Mouse (Mus musculus) Muller cell, postnatal 12 days (primary cell): ENCODE data around the gene Dynll1.

Experiments used
- DNase-seq: peaks from one replicate; pipeline ENCODE4 v3.0.0-alpha.2; 2015; ENCODE audit errors: inconsistent ontology term

The Dynll1 gene

DNA sequence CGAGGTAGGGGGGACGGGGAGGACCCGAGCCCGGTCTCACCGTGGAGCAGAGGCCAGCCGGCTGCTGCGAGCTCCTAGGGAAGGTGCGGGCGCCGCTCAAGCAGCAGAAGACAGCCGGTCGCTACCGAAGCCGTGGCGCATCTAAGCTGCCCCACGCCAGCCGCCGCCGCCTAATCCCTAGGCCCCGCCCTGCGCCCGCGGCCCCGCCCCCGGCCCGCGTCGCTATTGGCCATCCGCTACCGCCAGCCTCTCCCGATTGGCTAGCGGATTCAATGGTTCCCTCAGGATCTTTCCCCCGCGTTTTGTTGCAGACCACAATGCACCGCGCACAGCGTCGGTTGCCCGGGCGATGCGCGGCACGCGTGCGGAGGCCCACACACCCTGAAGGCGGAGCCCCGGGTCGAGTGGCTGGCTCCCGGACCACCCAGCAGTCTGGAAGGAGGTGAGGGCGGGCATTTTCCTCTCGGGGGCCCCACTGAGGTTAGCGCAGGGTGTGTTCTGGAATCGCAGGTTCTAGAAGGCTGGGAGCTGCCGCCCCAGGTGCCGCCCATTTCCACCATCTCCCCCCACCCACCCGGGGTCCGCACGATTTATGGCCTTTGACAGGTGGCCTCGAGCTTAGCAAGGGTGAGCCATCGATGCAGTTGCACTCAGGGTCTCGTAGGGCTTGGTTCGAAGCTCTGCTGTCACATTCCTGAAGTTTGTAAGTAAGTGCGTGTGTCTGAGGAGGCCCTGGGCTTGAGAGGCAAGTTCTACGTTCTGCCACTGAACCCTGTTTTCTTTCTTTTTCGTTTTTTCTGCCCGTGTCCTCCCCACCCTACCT is at the start of gene Dynll1:
Gene Dynll1, minus strand, starts transcription at position 208 of the 823 bp plus-strand sequence.
- peak; percentile 98 for DNase-seq

DNA sequence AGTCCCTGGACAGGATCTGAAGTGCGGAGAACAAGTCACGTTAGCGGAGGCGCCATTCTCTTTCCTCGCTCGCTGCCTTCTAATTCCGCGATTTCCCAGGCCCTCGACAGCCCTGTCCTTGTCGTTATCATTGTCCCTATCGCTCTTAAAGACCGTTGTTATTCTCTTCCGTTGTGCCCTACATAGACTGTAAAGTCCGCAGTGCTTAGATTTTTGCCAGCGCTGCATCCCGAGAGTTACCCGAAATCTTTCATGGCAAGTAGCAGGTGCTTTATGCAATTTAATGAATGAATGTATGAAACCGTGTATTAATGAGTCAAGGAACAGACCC is 48.4 kb upstream of the Dynll1 start:
- DNase-seq = no peak

DNA sequence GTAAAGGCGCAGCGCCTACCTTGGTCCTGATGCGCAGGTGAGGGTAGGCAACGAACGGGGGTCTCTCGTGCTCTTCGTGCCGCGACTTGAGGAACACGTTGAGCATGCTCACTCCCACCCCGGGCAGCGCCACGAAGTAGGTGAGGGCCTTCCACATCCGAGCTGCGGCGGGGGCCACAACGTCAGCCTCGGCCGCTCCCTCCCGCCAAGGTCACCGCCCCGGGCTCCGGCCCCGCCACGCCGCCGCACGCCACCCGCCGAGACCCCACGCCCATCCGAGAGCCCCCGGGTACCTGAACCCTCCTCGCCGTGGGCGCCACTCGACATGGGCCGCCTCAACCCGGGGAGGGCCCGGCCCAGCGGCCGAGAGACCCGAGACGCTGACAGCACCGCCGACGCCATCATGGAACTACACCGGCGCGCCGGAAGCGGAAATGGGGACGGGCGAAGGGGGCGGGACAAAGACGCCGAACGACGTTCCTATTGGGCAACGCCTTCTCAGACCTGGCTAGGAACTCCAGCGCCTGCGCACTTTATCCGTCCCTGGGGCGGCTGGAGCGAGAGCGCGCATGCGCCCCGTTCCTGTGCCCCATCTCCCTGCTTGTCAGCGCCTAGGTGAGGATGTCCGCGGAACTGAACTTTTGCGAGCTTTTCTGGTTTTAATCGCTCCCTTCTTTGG is 47.9 kb upstream of the Dynll1 start, which contains the start of gene Cox6a1:
Gene Cox6a1, minus strand, starts transcription at position 436 of the 679 bp plus-strand sequence.
- DNase-seq = peak; percentile 99

DNA sequence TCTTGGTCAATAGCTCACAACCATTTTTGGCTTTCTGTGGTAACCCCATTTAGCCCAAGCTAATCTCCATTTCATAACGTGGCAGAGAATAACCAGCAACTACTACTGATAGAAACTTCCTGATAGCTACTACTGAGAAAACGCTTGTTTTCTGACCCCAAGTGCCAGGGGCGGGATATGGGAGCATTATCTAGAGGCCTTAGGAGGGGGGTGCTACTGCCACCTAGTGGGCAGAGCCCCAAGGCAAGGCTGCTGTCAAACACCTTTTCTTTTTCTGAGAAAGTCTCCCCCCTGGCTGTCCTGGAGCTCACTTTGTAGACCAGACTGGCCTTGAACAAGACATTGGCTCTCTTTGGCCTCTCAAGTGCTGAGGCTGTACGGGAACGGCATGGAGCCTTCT is 46.8 kb upstream of the Dynll1 start:
- peak; percentile 81 for DNase-seq

DNA sequence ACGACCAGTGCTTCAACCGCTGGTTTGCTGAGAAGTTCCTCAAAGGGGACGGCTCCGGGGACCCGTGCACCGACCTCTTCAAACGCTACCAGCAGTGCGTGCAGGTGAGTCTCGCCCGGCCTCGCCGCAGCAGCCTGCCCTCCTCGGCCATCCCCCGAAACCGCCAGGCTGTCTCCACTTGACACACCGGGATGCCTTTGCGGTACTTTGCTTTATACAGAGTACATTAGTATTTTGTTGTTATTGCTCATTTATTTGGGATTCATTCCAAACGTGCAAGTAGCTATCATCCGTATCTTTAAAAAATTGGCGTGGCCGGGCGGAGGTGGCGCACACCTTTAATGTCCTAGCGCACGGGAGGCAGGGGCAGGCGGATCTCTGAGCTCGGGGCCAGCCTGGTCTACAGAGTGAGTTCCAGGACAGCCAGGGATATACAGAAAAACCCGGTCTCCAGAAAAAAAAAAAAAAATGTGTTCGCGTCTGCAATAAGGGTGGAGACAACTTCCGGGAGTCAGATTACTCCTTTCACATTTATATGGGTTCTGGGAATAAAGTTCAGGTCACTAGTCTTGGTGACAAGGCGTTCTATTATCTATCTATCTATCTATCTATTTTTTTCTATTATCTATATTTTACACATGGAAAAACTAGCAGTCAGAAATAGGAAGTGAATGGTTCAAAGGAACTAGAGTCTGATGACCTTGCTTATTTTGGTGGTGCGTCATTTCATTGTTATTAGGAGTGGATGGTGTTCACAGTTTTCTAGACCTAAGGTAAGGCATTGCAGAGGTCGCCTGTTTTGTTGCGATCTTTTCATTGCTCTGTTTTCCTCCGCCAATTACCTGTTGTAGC is 40.7 kb upstream of the Dynll1 start:
- no peak for DNase-seq

DNA sequence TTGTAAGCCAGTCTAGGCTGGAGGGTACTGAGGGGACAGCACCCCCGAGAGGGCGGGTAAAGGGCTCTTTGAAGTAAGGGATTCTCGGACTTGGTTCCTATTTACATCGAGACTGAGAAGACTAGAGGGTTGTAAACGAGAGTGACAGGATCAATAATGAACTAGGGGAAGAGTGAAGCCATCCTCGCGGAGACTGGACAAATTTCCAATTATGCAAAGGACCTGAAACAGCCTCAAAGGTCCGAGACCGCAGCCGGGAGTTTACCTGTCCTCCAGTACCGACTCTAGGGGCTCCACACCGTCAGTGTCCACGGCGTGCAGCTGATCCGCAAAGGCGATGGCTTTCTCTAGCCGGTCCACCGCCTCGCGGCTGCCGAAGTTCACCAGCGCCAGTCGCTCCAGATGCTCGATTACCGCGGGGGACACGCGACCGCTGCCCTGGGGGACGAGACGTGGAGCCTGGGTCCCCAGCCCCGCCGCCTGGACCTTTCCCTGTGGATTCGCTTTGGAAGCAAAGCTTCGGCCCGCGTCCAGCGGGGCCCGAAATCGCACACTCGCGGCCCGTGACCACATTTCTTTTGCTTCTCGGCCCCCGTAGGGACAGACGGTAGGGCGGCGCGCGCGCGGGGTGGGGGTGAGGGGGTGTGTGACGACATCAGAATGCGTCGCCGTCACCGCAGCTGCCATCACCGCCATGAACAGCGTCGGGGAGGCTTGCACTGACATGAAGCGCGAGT is 39.9 kb upstream of the Dynll1 start, which contains the start of the genes Gatc and Triap1:
Gene Gatc, minus strand, starts transcription at position 602 of the 737 bp plus-strand sequence.
Gene Triap1, plus strand, starts transcription at position 649 of the 737 bp plus-strand sequence.
- DNase-seq = peak; percentile 94

DNA sequence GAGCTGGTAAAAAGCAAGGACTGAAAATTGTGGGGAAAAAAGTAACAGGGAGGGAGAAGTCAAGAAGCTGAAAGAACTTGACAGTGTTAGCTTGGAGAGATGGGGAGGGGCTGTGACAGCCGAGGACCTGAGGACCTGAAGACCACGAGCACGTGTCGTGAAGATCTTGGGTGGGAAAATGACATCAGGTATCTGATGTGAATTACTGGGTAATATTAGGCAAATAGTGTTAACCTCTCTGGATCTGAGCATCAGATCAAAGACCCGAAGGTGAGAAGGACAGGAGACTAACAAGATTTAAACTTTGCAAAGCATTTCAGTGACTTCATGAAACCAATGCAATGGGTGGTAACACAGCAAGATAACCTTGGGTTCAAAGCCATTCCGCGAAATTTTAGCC is 39.2 kb upstream of the Dynll1 start:
- no peak for DNase-seq

DNA sequence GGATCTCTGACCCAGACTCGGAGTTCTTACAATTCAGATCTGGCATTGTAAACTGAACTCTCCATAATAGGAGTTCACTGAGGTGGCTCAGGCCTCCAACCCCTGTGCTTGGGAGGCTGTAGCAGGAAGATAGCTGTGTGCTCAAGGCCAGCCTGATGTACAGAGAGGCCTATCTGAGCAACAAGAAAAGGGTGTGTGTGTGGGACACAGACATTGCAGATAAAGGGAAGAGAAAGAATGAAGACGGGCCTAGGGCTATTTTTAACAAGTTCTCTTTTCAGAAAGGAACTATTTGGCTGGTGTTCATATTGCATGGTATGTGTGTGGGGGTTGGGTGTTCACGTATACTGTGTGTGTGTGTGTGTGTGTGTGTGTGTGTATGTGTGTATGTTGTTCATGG is 32.8 kb upstream of the Dynll1 start:
- DNase-seq = no peak

DNA sequence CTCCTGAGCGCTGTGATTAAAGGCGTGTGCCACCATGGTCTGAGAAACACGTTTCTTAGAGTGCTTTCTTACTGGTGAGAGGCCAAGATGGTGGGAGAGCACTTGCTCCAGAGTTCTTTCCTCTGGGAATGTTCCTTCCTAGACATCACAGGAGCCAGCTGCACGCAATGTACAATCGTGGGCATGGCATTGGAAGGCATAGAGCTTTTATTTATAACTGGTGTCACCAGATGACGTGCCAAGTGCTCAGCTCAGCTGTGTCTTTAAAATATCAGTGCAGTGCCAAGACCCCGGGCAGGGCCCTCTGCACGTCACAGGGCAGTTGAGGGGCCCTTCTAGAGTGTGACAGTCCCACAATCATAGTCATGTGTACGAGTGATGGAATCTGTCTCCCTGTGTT is 30.2 kb upstream of the Dynll1 start:
- no peak for DNase-seq

DNA sequence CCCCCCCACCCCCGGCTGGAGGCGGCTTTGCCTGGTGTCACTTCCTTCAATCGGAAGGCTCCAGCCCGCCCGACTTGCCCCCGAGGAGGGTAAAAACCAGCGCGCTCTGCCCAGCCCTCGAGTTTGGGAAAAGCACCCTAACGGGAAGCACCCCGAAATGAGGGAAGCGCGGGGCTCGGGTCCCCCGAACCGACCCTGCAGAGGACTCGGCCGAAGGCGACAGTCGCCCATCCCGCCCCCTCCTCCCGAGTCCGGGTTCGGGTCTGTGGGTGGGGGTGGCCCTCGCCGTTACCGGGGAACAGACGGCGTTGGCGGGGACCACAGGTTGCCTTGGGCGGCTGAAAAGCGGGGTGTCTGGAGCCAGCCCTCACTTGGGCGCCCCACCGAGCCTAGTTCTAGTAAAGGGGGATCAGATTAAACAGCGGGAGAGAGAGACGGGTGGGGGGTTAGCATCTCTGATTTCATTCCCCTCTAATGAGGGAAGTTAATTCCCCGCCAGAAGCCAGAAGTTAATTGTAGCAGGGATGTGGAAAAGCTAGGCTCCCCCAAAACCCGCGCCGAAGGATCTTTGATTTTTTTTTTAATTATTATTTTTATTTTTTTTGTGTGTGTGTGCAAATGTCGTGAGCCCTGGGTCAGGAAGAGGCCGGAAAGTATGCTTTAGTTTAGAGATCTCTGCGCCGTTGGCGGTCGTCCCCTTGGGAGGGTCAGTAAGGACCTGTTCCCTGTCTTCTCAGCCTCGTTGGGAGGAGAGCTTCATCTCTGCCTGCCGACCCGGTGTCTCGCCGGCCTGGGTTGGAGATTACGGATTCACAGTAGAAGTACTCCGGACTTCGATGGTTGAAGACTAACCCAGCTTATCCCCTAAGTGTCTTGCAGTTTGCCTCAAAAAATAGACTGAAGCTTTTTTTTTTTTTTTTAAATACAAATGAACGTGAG is 27.1 kb upstream of the Dynll1 start:
- peak; percentile 33 for DNase-seq

DNA sequence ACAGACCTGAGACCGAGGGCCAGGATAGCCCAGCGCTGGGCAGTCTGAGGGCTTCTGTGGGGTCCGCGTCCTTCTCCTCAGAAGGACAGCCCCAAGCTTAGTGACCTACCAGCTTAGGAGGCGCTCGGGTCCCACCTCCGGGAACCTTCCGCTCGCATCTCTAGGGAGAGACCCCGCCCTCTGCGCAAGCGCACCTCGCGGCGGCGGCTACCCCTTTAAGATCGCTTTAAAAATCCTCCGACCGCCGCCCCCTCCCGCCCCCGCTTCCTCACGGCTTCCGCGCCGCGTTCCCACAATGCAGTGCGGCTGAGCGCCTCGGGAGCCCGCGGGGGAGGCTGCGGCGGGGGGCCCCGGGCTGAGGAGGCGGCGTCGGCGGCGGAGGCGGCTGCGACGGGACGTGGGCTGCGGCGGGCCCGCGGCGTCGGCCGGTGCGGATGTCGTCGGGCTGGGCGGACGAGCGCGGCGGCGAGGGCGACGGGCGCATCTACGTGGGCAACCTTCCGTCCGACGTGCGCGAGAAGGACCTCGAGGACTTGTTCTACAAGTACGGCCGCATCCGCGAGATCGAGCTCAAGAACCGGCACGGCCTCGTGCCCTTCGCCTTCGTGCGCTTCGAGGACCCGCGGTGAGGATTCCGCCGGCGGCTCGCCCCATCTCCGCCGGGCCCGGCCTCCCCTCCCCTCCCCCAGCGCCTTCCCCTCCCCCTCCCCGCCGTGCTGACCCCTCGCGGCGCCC is 26.2 kb upstream of the Dynll1 start, which contains the start of gene Srsf9:
Gene Srsf9, plus strand, starts transcription at position 303 of the 735 bp plus-strand sequence.
- peak; percentile 98 for DNase-seq

DNA sequence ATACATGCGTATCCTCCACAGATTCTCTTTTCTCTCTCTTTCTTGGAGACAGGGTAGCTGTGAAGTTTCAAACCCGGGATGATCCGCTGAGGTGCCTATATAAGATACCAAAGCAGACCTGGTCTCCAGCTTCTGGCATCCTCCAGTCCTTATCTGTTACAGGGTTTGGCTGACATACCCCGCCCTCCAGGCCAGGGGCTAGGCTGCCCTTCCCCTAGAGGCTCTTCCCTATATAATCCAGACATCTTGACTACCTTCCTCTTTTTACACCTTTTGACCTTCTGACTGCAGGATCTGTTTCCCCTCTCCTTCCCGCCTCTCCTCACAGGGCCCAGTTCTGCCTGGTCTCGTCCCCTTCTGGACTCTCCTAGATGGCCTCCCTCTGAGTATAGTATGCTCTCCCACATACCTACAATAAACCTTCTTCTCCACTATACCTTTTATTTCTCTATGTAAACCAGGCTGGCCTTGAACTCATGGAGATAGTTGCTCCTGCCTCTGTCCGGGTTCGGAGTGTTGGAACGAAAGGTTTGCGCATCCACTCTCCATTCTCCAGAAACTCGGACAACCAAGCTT is 25.5 kb upstream of the Dynll1 start:
- DNase-seq = no peak

DNA sequence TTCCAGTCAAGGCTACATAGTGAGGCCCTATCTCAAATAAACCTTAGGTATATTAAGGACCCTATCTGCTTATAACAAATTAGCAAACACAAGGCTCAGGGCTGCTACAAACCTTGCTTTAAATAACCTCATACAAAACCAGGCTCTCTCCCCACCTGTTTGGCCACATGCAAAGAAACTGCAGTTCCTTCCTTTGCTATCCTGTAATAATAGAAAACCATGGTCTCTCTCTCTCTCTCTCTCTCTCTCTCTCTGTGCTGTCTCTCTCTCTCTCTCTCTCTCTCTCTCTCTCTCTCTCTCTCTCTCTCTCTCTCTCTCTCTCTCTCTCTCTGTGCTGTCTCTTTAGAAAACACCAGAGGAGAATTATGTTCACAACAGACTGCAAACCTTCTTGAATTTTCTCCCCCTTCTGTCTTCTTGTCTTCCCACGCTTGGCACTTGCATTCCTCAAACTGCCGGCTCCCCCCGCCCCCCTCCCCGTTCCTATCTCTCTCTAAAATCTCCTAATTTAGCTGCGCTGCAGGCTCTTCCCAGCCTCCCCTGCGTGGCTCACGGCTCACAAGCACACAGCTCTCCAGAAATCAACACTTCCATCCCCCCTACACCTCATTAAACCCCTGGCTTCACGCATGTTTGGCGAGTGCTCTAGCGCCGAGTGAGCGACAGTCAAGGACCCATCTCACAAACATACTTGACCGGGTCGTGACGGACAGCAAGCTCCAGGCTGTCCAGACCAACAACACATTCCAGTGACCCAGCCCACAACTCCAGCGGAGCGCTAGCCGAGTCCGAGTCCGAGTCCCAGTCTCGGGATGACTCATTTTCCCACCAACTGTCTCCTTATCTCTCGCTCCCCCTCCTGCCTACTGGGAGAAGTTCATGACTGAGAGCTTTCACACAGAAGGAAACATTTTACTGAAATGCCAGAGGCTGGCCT is 18.5 kb upstream of the Dynll1 start:
- DNase-seq = peak; percentile 94

DNA sequence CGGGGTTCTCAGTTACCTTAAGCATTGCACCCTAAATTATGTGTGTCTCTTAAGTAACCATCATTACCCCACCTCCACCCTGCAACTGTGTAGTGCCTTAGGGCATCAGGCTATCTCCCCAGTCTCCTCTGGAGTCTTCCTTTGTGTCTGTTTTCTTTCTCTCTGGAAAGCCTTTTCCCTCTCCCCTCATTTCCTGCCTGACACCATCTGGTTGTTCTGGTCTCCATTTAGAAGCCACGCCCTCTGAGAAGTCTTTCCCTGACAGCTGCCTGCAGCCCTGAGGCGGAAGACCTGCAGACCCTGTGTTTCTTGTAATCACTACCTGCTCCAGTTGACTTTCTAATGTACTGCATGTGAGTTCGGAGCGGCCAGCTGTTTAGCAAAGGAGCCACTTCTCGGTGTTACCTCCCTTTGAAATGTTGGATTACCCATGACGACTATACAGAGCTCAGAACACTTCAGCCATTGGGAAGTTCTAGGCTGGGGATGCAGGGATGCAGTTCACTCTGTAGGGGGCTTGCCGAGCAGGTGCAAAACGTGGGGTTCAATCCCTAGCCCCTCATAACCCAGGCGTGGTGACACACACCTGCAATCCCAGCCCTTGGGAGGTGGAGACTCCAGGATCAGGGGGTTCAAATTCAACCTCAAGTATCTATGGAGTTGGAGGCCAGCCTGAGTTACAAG is 17.0 kb upstream of the Dynll1 start:
- DNase-seq = no peak

DNA sequence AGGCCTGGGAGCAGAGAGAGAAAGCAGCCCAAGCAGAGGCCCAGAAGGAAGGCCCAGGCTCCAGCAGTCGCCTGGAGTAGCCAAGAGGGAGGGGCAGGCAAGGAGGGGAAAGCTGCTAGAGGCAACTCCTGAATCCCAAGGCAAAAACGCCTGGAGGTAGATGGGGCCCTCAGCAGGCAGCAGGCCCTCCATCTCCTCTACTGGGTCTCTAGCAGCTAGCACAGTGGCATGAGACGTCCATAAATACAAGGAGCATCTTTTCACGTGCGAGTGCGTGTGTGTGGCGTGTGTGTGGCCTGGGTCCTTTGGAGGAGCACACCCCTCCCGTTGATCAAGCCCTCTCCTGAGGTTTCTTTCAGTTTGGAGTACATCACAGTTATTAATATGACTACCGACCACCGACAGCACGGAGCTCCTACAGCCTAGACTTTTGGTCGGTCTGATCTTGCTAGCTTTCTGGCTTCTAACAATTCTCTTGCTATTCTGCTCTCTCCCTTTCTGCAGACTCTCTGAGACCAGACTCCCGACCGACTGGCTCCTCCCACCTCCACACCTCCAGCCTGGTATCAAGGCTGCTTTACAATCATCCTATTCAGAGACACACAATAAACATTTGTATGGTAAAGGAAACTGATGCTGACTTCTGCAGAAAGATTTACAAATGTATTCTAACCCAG is 16.3 kb upstream of the Dynll1 start:
- DNase-seq = no peak

DNA sequence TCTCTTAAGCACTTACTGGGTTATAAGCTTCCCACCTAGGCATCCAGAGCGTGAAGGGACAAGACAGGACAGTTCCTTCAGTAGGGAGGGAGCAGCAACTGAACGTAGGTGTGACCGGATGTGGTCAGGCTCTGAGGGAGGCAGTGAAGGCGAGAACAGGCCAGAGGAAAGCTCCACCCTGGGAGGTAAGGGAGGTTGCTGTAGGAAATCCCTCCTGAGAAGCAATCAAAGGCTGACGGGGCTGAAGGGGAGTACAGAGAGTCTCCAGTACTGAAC is 12.8 kb upstream of the Dynll1 start:
- no peak for DNase-seq
